Mouse (Mus musculus): ENCODE data around the gene Mrpl49. TPM values are rescaled to one million over a fixed set of nuclear protein-coding genes. Genes with fewer than 3 reads are reported as not detected.

The Mrpl49 gene
- 10 to 100 TPM; 33.7 to 44.8 (median 40.9) TPM for total RNA-seq (2022)

DNA sequence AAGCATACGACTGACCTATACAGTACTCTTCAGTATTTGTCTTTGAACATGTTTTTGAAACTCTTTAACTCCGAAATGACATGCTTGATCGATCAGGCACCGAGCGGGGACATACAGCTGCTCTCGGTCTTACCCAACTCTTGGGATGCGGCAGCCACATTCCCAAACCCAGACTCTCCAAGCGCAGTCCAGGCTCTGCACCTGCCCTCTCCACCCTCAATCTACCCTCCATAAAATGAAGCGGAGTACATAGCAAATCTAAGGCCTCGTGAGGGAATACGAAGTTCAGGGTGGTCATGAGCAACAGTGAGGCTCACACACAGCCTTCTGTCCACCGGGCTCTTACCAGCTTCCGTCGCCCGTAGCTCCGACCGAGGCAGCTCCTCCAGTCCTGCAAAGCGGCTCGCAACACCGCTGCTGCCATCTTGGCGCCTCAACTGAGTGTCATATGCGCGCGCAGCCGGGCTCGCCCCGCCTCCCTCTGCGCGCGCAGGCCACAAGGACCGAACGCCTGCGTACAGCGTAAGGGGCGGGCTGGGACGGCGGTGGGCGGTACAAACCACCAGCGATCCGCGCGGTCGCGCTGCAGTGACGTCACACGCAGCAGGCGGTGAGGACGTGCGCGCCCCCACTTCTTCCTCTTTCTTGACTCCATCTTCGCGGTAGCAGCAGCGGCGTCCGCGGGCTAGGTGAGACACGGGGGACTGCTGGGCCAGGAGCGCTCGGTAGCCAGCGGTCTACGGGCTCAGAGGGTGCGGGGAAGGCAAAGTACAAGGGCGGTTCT lies at the start of gene Mrpl49, which contains the start of gene Fau:
TSS of gene Mrpl49 (minus strand) at position 473 of the 784 bp plus-strand sequence.
TSS of gene Fau (plus strand) at position 532 of the 784 bp plus-strand sequence.
- DNase-seq (ENCODE audit: low spot score) = peak; percentile 98

DNA sequence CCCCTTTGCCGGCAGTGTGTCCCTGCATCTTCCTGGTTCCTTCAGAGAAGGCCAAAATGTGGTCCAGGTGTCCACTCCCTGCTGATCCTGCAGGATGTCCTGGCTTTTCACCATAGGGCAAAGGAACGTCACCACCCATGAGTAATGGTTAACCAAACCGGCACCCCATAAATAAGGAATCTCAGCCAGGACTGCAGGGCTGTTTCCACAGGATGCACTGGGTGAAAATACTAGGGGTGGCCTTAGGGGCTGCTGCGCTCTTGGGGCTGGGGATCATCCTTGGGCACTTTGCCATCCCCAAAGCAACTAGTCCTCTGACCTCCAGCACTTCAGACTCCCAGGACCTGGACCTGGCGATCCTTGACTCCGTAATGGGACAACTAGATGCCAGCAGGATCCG lies 48.0 kb upstream of the Mrpl49 start, which contains the start of gene Naaladl1:
TSS of gene Naaladl1 (plus strand) at position 197 of the 400 bp plus-strand sequence.
- no peak for DNase-seq (ENCODE audit: low spot score)

DNA sequence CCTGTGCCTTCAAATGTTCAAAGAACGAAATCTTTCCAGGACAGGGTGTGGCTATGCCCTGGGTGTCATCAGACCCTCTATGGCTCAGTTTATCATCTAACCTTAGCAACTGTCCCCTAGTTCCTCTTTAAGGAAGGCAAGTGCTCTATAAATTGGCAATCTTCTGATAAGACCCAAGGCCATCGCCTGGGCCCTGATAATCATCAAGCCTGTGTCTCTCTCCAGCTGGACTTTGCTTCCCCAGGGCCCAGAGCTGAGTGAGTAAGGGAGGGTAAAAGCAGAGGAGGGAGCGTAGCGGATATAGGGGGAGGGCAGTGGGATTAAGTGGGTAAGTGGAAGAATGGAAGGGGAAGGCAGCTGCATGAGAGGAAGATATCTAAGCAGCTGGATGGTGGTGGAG lies 46.9 kb upstream of the Mrpl49 start:
- no peak for DNase-seq (ENCODE audit: low spot score)

DNA sequence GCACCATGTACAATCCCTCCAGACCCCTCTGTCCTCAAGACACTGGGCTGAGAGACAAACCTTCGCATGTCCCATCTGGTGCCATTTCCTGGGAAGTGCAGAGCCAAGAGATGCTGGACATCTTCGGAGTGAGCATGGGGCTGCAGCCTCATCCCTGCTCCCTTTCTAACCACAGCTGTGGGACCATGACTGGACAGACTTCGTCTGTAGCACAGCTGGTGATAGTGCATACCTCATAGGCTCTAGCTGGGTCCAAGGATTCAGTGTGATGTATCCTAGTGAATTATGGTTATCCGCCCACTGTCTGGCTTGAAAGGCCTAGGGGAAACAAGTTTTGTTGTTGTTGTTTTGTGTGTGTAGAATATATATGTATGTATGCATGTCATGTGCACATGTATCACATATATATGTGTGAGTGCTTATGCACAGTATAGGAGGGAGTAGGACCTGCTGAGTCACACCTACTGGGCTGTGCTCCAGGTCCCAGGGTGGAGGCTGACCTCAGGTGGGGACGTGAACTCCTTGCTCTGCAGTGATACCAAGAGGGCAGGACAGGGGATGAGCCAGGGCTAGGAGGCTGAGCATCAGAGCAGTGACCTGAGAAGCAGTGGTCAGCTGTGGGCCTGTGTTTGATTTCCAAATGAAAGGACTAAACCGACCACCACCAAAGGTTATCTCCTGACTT lies 44.7 kb upstream of the Mrpl49 start:
- no peak for DNase-seq (ENCODE audit: low spot score)

- DNase-seq (ENCODE audit: low spot score) = no peak
Observed at GRCm38 (mm10) chr19:6101186-6101585, 43.6 kb upstream of the Mrpl49 start.

- no peak for DNase-seq (ENCODE audit: low spot score)
Observed at GRCm38 (mm10) chr19:6097847-6098246, 40.3 kb upstream of the Mrpl49 start.

GRCm38 (mm10) chr19:6094119-6094518 lies 36.5 kb upstream of the Mrpl49 start, which contains the start of gene AC131692.1:
TSS of gene AC131692.1 (plus strand) at chr19:6094419.
- no peak for DNase-seq (ENCODE audit: low spot score)

- no peak for DNase-seq (ENCODE audit: low spot score)
Observed at GRCm38 (mm10) chr19:6088841-6089240, 31.3 kb upstream of the Mrpl49 start.

GRCm38 (mm10) chr19:6085417-6085879 lies 27.9 kb upstream of the Mrpl49 start:
- no peak for DNase-seq (ENCODE audit: low spot score)

DNA sequence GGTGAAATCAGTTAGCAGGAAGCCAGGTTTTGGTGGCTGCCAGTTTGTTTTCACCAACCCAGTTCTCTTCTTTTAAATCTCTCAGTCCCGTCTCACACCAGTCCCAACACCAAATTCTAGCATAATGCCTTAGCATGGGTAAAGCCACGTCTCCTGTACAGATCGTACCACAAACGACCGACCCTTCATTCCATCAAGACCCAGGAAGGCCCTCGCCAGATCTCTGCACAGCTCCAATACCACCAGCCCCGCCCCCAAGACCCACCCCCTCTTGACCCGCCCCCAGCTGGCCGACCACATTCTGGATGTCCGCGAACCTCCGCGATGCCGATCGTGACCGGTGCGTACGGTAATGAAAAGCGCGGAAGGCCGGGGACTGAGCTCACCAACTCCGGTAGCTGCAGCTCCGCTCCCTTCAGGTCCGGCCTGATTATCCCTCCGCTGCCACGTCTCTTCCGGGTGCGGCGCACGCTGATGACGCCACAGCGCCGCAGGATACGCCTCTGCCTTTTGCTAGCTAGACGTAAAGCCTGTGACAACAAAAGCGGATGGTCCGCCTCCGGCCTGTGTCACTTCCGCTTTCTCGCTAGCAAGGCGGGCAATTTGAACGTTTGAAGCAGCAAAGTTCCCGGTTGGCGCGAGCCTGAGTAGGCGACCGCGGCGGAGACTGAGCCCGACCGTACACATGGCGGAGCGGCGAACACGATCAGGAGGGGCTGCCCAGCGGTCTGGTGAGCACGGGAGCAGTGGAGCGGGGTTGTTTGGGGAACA lies 27.1 kb upstream of the Mrpl49 start, which contains the start of the genes Zfpl1 and Cdca5:
TSS of gene Zfpl1 (minus strand) at position 479 of the 771 bp plus-strand sequence.
TSS of gene Cdca5 (plus strand) at position 506 of the 771 bp plus-strand sequence.
- peak; percentile 97 for DNase-seq (ENCODE audit: low spot score)

GRCm38 (mm10) chr19:6082156-6082555 lies 24.6 kb upstream of the Mrpl49 start, which contains the start of gene Gm28374:
TSS of gene Gm28374 (minus strand) at chr19:6082256.
- no peak for DNase-seq (ENCODE audit: low spot score)

DNA sequence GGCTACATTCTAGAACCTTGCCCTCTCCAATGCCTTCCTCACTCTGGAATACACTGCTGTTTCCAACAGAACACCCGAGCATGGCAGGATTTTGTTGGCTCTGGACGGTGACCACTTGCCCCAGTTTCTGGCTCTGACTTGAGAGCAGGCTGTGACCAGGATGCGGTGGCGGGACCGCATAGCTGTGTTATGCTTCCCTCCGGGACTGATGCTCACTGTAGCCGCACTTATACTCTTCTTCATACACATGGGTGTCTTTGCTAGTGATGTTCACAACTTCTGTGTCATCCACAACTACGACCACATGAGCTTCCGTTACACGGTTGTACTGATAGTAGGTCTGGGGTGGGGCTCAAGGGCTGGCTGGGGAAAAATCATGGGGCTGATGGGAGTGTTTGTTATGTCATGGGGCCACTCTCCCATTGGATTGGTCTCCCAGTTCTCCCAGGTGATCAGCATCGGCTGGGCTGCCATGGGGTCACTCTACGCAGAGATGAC lies 22.4 kb upstream of the Mrpl49 start, which contains the start of gene Tmem262:
TSS of gene Tmem262 (plus strand) at position 51 of the 498 bp plus-strand sequence.
- no peak for DNase-seq (ENCODE audit: low spot score)

- DNase-seq (ENCODE audit: low spot score) = peak; percentile 89
Observed at GRCm38 (mm10) chr19:6076564-6077393, 19.2 kb upstream of the Mrpl49 start, which contains the start of gene Vps51. TSS of gene Vps51 (minus strand) at chr19:6077231.

DNA sequence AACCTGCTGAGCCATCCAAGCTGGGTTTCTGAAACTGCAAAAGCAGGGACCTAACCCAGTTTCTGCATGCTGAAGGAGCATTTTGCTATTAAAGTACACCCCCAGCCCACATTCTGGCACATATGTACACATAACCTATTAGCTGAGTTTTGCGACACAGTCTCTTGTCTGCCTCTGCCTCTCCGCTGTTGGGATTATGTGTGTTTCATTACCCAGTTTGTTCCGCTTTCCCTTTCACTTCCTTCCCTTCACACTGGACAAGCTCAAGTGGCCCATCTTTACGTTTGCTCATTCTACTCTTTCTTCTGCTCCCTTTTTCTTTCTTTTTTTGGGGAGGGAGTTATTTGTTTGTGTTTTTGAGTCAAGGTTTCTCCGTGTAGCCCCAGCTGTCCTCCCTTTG lies 16.3 kb upstream of the Mrpl49 start:
- no peak for DNase-seq (ENCODE audit: low spot score)

- DNase-seq (ENCODE audit: low spot score) = no peak
Observed at GRCm38 (mm10) chr19:6071261-6071660, 13.7 kb upstream of the Mrpl49 start.

DNA sequence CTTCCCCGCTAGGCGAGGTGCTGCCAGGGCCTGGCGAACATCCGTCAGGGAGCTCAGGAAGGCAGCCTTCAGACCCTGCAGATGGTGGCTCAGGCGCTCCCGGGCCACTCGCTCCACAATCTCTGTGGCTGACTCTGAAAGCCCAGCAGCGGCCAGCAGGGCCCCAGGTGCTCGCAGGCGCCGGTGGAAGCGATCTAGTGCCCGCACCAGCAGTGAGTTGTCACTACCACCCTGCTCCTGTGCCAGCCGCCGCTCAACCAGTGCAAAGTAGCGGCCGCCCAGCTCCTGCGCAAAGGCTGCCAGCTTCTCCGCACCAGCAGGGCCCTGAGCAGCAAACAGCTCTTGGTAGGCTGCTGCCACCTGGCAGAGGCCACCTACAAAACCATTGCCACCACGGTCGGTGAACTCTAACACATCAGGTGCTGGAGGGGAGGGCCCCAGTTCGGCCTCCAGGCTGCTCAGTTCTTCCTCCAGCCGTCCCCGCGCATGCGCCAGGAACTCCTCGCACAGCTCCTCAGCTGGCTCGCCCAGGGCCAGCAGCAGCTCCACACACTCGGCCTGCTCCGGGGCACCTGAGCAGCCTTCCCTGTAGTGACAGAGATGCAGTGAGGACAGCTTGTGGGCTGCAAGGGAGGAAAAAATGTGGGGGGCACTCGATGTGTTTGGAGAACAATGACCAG lies 13.1 kb upstream of the Mrpl49 start:
- no peak for DNase-seq (ENCODE audit: low spot score)

DNA sequence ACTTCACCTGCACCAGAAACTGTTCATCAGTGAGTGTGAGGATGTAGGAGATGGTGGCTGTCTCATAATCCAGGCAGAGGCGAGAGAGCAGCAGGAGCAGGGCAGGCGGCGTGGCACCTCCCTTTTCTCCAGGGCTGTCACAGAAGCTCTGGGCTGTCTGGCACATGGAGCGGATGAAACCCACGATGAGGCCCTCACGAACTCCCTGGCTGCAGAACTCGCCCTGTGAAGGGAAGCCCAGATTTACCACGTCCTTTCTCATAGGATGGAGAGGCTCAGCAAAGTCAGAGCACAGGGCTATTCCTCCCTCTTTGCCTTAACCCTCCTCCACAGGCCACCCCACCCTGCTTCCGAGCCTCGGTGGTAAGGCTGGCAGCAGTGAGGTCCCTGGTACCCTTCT lies 12.3 kb upstream of the Mrpl49 start:
- no peak for DNase-seq (ENCODE audit: low spot score)

- DNase-seq (ENCODE audit: low spot score) = no peak
Observed at GRCm38 (mm10) chr19:6068951-6069350, 11.4 kb upstream of the Mrpl49 start.

DNA sequence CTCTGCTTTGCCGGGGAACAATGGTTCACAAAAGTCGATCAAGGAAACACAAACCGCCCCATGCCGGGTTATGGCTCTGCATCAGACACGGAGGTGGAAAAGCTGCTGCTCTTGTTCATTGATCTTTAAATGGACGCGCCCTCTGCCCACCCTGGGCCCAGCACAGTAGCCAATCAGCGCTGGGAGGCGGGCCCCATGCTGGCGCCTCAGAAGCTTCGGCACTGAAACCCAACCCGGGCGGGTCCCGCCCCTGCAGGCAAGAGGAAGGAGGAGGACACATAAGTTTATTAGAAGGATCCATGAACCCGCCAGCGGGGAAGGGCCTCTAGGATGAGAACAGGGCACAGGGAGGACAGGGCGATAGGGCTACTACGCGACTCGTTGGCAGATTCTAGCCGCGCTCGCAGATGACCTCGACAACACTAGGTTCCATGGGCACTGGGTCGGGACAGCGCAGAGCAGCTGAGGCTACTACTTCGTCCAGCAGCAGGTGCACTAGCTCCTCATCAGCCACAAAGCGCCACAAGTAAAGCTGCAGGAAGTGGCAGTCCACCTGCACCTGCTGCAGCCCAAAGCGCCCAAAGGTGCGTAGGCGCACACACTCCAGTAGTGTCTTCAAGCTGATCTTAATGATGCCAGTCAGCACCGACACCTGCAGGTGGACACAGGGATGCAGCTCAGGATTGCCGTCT lies 10.3 kb upstream of the Mrpl49 start, which contains the start of gene Tm7sf2:
TSS of gene Tm7sf2 (minus strand) at position 650 of the 692 bp plus-strand sequence.
- peak; percentile 89 for DNase-seq (ENCODE audit: low spot score)
